Mouse (Mus musculus) lung, adult 2 months (tissue): Measurements from ENCODE around the gene Hsf4.

Experiments used
- CTCF ChIP-seq: fragments of 200-500 bp; IDR thresholded peaks from 2 replicates; pipeline ENCODE4 v1.5.1; 2011; ENCODE audit warnings: mild to moderate bottlenecking, low read length, control low read depth; ENCODE audit not compliant: insufficient read depth
- POLR2A ChIP-seq: fragments of 200-500 bp; IDR thresholded peaks from 2 replicates; pipeline ENCODE4 v1.6.1; 2011; ENCODE audit warnings: low read depth, mild to moderate bottlenecking, control low read depth, low read length, borderline replicate concordance; ENCODE audit errors: extremely low read depth

DNA sequence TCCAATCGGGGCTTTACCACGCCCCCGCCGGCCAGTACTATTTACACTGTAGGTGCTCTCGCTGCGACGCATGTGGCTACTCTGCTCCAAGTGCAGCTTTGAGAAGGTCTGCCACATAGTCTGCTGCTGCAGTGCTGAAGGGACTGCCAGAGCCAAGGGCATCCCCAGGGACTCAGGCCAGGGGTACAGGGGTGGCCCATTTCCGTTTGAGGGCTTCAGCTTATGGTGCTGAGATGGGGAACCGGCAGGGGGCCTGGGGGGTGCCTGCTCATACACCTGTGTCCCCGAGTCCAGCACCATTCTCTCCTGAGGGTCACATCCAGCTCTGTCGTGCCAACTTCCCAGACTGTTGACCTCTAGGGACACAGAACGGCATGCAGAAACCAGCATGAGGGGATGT is 15.9 kb downstream of the Hsf4 start:
- TF ChIP-seq CTCF (no peak), POLR2A (no peak)
